Mouse (Mus musculus) T-helper 1 cell (primary cell): ENCODE measurements around the gene Xcl1.

Experiments
- in situ Hi-C: fragments of 300-600 bp; cut with MboI, MseI; formaldehyde crosslinking; loops from one replicate; pipeline ENCODE4 v1.15.1; 2025; ENCODE audit warnings: high pct_unique_total_duplicates

The Xcl1 gene

DNA sequence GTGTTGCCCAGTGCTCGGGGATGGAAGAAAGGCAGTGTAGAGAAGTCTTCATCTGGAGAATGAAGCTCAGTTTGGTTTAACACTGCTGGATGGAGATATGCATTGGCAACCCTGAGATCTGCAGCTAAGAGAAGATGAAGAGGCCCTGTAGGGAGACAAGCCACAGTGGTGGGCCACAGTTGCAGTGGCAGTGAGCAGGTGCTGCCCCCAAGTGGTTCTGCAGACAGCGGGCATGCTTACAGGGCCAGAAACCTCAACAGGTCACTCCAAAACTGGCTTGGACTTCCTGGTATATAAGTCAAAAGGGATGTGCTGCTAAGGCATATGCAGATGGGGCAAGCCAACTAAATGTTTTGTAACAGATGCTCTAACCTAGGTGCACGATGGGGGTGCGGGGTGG is 30.3 kb downstream of the Xcl1 start:
- in situ Hi-C loops = no loop called here

DNA sequence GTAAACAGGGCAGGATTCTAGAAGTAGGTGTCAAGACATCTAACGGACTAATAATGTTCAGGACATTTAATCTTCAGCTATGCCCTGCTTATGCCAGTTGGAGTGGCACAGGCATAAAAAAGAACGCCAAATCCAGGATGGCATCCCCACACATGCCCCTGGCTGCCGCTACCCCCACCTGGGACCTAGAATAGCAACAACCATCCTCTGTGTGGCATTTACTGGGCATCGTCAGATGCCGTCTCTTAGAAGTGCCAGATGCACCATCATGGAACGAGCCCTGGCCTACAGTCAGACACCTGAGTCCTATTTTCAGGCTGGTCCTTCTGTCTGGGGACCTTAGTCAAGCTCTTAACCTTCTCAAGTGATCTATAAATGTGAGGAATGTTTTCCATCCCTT is 34.6 kb downstream of the Xcl1 start:
- in situ Hi-C loops = no loop called here

DNA sequence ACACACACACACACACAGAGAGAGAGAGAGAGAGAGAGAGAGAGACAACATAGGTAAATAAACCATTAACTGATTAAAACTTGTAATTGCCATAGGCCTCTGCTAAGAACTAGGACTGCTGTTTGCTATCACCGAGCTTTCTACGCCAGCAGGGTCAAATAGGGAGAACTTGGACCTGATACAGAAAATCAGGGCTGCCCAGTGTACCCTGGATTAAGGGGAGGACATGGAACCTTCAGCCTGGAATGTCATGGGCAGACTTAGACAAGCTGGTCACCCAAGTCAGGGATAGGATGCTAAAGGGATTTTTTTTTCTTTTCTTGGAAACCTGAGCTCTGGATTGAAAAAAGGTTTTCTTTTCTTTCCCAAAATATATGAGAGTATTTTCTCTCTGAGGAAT is 35.1 kb downstream of the Xcl1 start:
- in situ Hi-C loops = no loop called here

DNA sequence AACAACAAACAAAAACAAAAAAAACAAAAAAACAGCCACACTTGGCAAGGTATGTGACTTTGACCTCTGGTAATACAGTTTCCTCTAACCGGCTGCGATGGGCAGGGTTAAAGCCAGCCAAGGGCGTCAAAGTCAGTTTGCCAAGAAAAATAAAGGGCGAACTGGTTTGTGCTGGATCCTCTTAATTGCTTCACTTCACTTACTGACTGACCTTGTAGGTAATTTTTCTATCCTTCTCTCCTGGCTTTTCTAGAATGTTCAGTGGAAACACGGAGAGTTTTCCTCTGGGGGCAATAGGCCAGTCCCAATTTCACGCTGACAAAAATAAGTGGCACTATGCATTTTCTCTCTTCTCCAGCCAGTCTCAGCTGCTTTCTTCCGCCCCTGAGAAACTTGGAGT is 35.8 kb downstream of the Xcl1 start:
- in situ Hi-C loops = no loop called here

DNA sequence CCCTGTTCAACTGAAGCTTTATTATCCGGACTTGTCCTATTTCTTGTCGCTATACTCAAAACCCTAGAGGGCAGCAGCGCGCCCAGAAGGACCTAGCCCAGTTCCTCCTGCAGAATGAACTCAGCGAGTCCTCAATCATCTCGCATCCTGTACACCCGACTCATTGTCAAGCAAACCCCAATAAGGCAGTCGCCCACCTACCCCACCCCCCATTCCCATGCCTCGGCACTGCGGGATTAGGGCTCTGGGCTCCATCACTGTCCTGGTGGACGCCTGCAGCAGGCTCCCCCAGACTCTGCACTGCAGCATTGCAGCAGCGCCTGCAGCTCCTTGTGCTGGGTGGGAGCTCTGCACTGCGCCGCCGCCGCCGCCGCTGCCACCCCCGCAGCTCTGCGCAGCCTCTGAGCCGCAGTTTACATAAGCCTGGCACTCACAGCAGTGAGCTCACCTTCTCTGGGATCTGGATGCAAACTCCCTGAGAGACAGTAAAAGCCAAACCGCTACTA is 36.4 kb downstream of the Xcl1 start:
- in situ Hi-C loops = no loop called here

DNA sequence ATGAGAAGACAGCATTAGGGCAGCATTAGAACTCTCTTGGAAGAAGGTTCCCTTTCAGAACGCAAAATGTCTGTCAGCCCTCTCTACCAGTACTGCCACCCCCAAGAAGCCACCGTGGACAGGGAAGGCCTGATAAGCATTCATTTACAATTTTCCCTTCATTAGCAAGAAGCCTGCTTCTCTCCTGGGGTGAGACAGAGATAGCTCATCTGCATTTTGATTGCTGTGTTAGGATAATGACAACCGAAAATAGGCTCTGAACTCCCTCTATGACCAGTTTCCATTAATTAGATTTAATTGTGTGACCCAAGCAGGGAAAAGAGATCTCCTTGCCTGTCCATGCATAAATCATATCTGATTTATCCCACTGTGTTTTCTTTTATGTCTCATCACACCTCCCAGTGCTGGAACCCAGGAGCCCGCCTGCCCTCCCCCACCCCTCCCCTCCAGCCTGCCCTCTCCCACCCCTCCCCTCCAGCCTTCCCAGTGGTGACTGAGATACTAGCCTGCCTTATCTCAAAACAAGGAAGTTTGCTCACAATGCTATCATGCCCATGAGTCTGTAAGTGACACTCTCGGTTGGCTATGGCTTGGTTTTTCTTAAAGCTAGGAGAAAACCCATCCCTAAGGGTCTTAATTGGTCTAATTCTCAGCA is 38.0 kb downstream of the Xcl1 start:
- in situ Hi-C loops = no loop called here

DNA sequence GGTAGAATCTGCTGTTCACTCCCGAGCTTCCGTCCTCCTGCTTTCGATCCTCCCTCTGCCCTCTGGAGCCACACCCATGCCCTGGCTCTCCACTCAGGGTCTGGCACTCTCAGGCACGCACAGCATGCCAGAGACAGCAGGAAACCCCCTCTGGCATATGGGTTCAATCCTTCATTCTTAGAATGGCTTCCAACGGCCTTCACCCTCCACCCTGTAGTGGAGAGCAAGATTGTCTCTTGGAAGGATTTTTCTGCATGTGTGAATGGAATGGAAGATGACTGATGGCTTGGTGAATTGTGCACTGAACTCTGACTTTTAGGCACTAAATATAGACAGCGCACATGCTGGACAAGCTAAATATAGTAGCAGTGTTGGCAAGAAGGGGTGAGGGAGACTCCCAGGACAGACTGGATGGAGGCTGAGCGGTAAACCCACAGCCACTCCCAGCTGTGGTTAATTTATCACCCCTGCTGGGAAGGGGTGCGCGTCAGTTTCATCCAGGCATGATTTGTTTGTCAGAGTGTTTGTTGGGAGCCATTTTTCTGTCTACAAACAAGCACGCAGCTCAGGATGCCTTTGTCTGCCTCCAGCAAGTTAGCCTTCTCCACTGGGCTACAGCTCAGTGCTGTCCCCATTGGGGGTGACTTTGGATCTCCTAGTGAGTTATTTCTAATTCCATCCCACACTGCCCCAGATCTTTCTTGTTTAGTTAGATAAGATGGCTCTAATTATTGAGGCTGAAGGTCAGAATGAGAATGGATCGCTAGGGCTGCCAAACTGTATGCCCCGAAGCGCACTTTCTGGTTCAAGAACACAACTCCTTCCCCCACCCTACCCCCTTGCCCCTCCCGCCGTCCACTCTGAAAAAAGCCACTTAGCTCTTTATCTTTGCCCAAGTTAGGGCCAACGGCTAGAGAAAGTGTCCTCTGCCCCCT is 38.8 kb downstream of the Xcl1 start:
- in situ Hi-C loops = no loop called here

DNA sequence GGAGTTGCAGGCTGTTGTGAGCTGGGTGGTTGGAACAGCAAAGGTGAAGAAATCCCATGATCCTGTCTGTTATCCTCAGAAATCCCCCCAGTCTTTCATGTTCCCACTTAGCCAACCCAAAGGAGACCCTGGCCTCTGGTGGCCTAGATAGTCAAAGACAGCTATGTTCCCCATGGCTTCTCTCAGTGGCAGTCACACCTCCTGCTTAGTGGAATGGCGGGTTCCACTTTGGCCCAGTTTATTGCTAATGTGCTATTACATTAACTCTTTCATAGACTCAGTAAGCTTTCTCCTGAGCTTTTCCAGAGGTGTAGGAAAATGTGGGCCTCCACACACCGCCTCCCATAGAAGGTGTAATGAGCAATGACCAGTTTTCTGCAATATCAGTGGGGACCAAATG is 39.5 kb downstream of the Xcl1 start:
- in situ Hi-C loops = no loop called here

DNA sequence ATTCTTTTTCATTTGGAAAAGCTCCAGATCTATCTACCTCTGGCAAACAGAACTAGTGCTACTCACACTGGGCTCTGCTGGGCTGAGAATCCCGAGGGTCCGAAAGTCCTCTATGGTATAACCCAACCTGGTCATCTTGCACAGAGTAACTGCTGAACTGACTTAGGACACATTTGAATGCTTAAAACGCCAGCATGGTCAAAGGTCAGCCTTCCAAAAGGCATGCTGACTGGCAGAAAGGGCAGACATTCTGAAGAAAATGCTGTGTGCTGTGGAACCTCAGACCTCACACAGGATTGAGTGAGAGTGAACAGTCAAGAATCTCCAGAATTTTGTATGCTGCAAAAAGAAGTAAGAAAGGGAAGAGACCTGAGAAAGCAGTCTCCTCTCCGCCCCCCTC is 45.0 kb downstream of the Xcl1 start:
- in situ Hi-C loops = no loop called here

DNA sequence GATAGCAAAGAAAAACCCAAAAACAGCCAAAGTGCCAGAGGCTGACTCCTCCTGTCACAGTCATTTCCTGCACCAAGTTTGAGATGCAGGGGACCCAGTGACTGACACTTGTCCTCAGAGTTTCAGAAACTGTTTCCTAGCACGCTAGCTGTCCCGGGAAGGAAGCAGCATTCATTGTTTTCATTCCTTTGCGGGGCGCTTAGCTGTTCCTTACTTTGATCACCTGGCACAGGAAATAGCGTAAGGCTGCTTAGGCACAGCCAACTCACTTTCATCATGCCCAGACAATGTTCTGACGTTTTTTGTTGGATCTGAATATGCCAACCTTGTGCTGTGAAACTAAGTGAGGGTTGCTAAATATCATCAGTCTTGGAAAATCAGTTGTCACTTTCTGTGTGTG is 46.8 kb downstream of the Xcl1 start:
- in situ Hi-C loops = no loop called here

DNA sequence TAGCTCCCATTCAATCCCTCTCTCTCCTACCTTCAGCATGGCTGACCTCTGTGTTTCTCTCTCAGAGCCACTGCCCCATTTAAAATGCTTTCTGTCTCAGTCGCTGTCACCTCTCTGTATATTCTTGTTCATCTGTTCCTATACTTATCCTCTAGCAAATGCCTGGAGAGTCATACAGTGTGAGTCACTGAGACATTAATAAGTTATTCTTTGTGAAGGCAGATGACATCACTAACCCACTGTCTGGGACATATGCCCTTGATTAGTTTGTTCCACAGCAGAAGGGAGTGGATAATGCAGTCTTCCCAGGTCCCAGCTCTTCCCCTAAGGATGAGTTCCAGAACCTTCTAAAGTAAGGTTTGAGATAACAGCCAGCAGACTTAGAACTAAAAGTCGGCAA is 47.6 kb downstream of the Xcl1 start:
- in situ Hi-C loops = no loop called here

DNA sequence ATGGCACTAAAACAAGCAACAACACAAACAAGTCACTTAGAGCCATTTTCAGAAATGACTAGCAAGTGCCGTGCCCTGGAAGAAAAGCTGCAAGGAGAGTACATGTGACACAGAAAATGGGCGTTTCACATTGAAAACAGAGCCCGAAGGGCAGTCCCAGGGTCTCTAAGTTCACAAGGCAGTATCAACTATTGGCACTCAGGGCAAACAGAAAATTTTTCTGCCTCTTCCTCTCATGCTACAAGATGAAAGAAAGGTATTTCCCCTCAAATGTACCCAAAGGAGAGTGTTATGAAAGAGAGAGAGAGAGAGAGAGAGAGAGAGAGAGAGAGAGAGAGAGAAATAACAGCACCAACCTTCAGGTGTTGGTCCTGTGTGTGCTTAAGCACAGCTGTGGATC is 53.4 kb downstream of the Xcl1 start:
- in situ Hi-C loops = no loop called here
